Mouse (Mus musculus) frontal cortex, postnatal 36 days (tissue): ENCODE measurements at regions not wholly inside any gene's neighbourhood (a gene's known extent, or its start where the extent isn't known, plus 50 kb on each side); places are given as distances from the start of the nearest gene placed in this dataset.

Experiments
- DNase-seq, 2 experiments: peaks; one replicate each; pipeline ENCODE4 v3.0.0; 2022; ENCODE audit warnings: low spot score in 2 of 2

GRCm38 (mm10) chr4:68179551-68179950 is 774.6 kb downstream of the Brinp1 start:
- DNase-seq = no peak

- DNase-seq = peak in 1 of 2 experiments; percentile 3
Measured at GRCm38 (mm10) chr4:68156499-68156898, 797.7 kb downstream of the Brinp1 start.

DNA sequence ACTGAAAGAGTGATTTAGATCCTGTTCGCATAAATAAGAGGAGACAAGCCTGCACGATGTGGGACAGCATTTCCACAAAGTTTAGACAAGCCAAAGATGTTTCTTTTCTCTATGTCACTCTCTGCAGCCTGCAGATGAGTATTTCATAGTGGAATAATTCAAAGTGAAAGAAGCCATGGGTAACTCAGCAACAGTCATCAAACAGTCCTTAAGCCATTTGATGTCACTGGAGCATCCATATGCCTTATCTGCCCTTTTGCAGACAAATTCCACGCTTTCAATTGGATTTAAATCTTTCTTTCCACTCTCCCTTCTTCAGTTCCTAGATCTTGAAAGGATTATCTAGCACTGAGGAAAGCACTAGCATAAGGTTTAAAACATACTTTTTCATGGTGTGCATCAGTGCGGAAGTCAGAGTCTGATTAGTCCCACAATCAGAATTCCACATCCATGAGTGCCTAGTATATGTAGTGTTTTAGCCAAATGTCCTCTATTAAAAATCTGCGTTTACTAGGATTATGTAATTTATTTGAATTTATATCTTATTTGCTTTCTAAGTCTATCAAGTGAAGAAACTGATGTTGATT is 805.6 kb downstream of the Brinp1 start:
- DNase-seq = no peak

GRCm38 (mm10) chr4:68128124-68128523 is 826.1 kb downstream of the Brinp1 start:
- no peak for DNase-seq

- no peak for DNase-seq
Measured at GRCm38 (mm10) chr4:68114502-68114901, 839.7 kb downstream of the Brinp1 start.

DNA sequence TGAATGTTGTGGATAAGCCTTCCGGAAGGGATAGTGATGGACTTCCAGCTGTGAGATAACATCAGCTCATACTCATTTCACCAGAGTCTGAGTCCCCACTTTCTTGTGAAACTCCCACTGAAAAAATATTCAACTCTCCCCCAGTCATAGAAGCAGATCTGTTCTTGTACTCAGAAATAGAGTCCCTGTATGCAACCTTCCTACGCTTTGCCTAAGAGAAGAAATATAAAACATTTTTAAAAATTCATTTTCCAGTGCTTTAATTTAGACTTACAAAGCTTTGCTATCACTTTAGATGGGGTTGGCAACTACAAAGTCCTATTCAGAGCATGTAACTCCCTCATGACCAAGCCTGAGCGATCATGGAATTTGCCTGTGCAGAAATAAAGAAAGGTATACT is 868.9 kb downstream of the Brinp1 start:
- peak in 1 of 2 experiments; percentile 9 for DNase-seq

DNA sequence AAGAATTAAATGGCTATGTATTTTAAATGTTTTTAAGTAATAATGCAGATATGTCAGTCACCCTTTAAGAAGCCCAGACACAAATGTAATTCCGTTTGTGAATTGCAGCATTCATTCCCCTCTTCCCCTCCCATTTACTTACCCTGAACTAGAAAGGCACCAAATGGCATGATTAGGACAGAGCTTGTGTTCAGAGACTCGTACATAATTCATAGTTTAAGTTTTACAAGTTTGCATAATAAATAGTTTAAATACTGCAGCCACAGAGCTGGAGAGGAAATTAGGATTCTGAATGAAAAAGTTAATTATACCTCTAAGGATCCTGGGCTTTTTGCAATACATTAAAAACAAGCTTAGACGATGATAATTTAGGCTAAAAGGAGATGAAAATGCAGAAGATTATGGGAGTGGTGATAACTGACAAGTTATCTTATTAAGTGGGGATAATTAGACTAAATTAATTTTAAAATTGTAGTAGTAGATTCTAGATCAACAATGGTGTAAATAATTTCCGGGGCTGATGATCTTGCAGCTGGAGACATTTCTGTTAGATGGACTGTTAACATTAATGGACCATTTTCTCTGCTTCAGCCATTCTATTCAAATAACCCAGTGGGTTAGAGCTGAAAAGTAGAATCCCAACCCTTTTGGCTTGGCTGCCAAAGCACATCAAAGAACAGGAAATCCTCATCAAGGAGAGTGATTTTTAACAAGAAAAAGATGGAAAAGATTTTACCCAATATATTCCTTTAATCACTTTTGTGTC is 897.2 kb downstream of the Brinp1 start:
- no peak for DNase-seq

DNA sequence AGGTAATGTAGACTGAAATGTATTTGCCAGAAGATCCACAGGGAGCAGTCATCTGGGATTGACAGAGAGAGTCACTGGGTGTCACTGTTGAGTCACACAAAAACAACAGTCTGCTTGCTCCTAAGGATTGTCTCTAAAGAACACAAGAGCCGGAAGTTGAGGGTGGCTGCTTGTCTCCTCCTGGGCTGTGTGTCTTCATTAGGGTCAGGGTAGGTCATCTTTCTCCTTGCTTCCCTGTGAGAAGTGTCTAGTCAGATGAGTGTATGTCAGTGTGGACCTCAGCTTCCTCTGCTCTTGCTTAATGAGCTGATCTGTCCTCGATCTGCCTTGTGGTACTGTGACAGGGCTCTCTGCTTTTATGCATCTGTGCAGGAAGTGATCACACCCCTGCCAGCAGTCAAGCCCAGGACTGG is 931.3 kb downstream of the Brinp1 start:
- DNase-seq = peak; percentile 61 to 84

- no peak for DNase-seq
Measured at GRCm38 (mm10) chr4:68011371-68011770, 942.8 kb downstream of the Brinp1 start.

- DNase-seq = peak; percentile 9 to 17
Measured at GRCm38 (mm10) chr4:67994796-67995283, 959.4 kb downstream of the Brinp1 start.

- DNase-seq = peak; percentile 5 to 22
Measured at GRCm38 (mm10) chr4:67963456-67963855, 990.7 kb downstream of the Brinp1 start.

DNA sequence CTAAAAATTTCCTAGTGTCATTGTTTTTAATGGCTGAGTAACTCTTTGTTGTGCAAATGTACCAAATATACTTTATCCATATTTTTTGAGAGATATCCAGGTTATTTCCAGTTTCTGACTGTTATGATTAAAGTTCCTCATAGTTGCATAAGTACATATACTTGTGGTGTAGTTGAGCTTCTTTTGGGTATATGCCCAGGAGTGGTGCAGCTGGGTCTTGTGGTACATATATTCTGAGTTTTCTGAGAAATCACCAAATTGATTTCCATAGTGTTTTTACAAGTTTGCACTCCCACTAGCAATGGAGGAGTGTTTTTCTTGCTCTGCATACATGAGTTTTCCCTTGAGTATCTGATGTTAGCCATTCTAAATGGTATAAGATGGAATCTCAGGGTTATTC is 1006.2 kb downstream of the Brinp1 start:
- DNase-seq = no peak

DNA sequence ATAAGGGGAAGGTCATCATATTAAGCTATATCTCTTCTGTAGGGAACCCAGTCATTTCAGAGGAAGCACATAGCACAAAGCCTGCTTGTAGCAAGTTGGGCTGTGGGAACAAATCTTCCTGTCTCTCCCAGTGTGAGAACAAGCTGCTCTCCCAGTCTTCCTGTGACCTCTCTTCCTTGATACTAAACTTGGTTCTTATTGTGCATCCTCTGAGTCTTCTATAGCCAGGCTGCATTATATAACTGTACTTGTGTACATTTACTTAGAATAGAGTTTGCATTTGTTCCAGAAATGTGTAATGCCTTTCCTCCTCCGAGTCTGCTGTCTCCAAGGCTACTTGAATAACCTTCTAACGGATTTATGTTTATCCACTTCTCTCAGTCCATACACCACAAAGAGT is 1021.7 kb downstream of the Brinp1 start:
- peak; percentile 9 to 35 for DNase-seq

DNA sequence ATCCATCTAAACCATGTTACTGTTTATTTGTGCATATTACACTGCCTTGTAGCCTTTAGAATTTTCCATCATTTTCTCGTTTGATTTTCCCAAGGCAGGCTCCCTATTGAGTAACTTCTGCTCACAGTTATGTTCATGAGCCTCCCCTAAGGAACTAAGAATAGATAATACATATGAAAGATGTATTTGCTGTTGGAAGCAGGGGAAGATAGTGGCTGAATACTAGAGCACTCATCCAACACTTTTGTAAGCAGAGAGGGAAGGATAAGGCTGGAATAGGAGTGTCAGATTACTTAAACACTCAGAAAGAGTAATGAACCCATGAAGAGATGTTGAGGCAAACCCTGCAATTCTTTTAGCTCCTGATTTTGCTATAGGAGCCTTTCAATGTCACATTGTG is 1055.1 kb downstream of the Brinp1 start:
- no peak for DNase-seq

DNA sequence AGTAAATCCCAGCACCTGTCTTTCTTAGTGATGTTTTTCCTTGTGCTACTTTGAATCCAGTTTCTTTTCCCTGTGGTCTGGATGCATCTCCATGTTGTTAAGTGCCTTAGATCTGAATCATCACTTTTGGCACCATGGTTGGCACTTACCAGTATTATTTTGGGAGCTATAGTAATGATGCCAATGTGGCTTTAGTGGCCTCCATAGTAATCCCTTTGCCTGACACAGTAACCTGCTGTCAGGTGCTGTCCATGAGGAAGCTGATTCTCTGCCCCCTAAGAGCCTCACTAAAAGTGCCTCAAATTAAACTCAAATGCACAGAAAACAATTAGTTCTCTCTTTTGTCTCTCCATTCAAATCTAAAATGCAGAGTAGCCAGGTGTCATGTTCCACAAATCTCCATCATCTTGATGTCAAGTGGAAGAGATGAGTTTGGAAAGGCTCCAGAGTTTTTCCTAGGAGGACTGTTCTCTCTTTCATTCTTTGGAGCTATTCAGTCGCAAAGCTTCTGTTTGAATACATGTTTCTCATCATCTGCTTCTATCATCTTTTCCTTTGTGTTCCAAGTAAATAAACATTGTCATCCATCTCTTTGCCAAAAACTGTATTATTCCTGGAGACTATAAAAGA is 1062.1 kb downstream of the Brinp1 start:
- DNase-seq = no peak

DNA sequence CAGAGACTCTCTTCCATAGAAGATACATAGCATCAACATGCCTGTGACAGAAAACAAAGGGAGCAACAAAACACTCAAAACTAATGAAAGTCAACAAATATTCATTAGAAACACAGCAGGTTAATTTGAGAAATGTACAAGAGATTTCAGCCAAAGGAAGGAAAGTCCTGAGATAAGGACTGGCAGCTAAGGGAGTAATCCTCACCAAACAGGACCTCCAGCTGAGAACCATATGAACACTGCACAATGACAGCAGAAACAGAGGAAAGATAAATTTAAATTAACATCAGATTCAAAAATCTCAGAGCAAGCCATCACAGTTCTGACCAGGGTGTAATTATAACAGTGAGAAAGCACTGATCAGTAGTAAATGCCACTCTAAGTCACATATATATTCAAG is 1060.6 kb downstream of the Tlr4 start:
- no peak for DNase-seq

GRCm38 (mm10) chr4:67885204-67885603 is 1057.8 kb downstream of the Tlr4 start:
- DNase-seq = no peak

GRCm38 (mm10) chr4:67862218-67862617 is 1034.8 kb downstream of the Tlr4 start:
- no peak for DNase-seq

- no peak for DNase-seq
Measured at GRCm38 (mm10) chr4:67861801-67862200, 1034.4 kb downstream of the Tlr4 start.

DNA sequence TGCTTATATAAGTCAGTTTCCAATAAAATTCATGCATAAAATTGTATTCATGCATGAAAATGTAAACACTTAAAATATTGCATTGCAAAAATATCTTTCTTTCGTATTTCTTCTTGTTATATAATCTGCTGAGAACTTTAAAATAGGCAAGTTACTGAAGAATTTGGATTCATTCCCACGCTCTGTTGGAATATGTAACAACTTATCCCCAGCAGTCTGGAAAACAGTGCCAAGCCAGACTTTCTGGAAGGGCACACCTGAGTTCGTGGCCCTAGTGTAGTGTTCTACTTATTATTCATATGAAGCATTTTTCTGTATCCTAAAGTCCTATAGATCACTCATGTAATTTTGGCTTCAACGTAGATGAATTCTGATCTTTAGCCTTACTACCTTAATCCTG is 1025.6 kb downstream of the Tlr4 start:
- peak; percentile 10 to 38 for DNase-seq

- peak in 1 of 2 experiments; percentile 33 for DNase-seq
Measured at GRCm38 (mm10) chr4:67833397-67833796, 1006.0 kb downstream of the Tlr4 start.

DNA sequence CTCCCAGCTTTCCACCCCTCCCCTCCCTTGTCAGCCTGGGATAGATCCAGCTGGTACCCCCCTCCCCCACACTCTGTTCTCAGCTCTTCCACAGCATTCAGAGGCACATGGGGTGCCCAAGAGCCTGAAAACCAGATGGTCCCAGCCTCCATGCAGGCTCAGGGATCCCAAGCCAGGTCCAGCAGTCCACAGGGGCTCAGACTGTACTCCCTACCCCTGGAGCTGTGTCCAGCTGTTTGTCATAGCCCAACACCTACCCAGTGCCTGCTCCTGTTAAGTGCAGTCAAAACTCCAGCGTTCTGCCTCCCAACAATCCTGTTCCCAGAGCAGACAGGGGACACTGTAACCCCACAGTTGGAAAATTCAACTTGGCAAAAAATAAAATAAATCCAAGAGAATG is 998.1 kb downstream of the Tlr4 start:
- DNase-seq = no peak

DNA sequence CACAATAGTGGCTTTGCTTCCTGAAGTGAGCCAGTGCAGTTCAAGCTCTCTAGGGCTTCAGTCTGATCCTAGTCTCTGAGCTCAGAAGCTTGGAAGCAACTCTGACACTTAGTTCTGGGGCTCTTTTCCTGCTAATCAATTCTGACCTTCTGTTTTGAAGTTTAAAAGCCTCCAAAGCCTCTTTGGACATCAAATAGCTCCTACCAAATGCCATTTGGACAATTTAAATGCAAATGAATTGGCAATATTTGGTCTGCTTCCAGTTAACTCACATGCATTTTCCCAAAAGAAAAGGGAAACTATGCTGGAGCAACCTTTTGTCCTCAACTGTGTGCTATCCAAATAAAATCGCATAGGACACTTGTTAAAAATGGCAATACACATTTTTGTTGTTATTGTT is 968.7 kb downstream of the Tlr4 start:
- DNase-seq = no peak
